Mouse (Mus musculus) liver, embryonic 12.5 days (tissue): ENCODE data around the gene Rgs17. TPM values are rescaled to one million over a fixed set of nuclear protein-coding genes. Genes with fewer than 3 reads are reported as not detected.
A peak's percentile ranks its signal among the peaks of the same experiment; 100 is the strongest.

Source experiments
- ATAC-seq: fragments of 200-750 bp; cut with Nextera tagmentation; 2 replicates; pipeline ENCODE4 v1.8.0; 2017; ENCODE audit warnings: moderate number of reproducible peaks, mild to moderate bottlenecking, moderate library complexity
- H3K27ac ChIP-seq: fragments of 300-500 bp; sonication (generic); 2 replicates; pipeline ENCODE4 v1.5.1; 2016; ENCODE audit warnings: mild to moderate bottlenecking
- H3K27me3 ChIP-seq: fragments of 300-500 bp; sonication (generic); replicated peaks from 2 replicates; pipeline ENCODE4 v1.6.1; 2016; ENCODE audit warnings: mild to moderate bottlenecking, moderate library complexity
- H3K36me3 ChIP-seq: fragments of 300-500 bp; sonication (generic); 2 replicates; pipeline ENCODE4 v1.6.1; 2016; ENCODE audit warnings: mild to moderate bottlenecking, moderate library complexity
- H3K4me1 ChIP-seq: fragments of 300-500 bp; sonication (generic); 2 replicates; pipeline ENCODE4 v1.6.1; 2016
- H3K4me2 ChIP-seq: fragments of 300-500 bp; sonication (generic); 2 replicates; pipeline ENCODE4 v1.6.1; 2016; ENCODE audit warnings: mild to moderate bottlenecking, moderate library complexity
- H3K4me3 ChIP-seq: fragments of 300-500 bp; sonication (generic); 2 replicates; pipeline ENCODE4 v1.5.1; 2016; ENCODE audit warnings: mild to moderate bottlenecking, moderate library complexity
- H3K9ac ChIP-seq: fragments of 300-500 bp; sonication (generic); 2 replicates; pipeline ENCODE4 v1.6.1; 2016; ENCODE audit warnings: mild to moderate bottlenecking, moderate library complexity
- H3K9me3 ChIP-seq: fragments of 300-500 bp; sonication (generic); replicated peaks from 2 replicates; pipeline ENCODE4 v1.6.1; 2016; ENCODE audit warnings: mild to moderate bottlenecking, moderate library complexity
- WGBS: fragments of 180-500 bp; shearing (Covaris S2); methylation state at CpG from one replicate; pipeline ENCODE4 v1.1.7; 2016; ENCODE audit not compliant: insufficient replicate concordance; 5-methylcytosine and 5-hydroxymethylcytosine counted together
- polyA plus RNA-seq: library from polyadenylated mRNA; unstranded; fragments of >200 nt; fragmentation: Nextera tagmentation; extraction: Ambion mirVana; gene quantifications from 2 replicates; pipeline ENCODE4 v1.2.1, GENCODE M21; 2016

Rgs17 gene
- polyA plus RNA-seq, 1 experiment from 2014 or later, result 0.07 TPM

- peaks cover 39% of the 10 kb centered on the region for H3K36me3 ChIP-seq
- WGBS, result under 1% methylated on average over 37 of the region's 37 CpGs
- peak; percentile 2 for ATAC-seq
Measured at GRCm38 (mm10) chr10:5823291-5823739, 98.9 kb downstream of the Rgs17 start.

DNA sequence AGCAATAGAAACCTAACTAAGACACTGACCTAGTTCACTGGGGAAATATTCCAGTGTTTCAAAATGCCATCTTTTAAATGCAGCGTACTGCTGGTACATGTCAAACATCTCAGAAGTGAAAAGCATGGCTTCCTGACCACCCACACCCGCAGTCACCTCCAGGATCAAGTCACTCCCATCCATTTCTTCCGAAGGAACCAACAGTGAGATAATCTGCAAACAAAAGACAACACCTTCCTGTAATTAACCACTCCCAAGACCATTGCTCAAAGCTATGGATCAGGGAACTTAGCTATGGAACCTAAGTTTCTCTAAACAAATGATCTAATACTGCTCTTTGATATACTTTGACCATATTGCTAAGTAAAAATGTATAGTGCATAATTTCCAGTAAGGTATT is 103.4 kb downstream of the Rgs17 start:
- H3K9me3 ChIP-seq, result no peaks in the 10 kb centered on the region
- no peak overlapping the region for H3K9ac ChIP-seq
- H3K27ac ChIP-seq, result no peak overlapping the region
- 82% methylated on average over 3 of the region's 3 CpGs for WGBS
- no peak for ATAC-seq
- no peaks in the 10 kb centered on the region for H3K27me3 ChIP-seq
- H3K4me2 ChIP-seq, result no peak overlapping the region
- peaks cover 28% of the 10 kb centered on the region for H3K4me1 ChIP-seq
- peaks cover 85% of the 10 kb centered on the region for H3K36me3 ChIP-seq
- H3K4me3 ChIP-seq, result no peak overlapping the region

More at GRCm38 (mm10) chr10:5823291-5823739, 98.9 kb downstream of the Rgs17 start:
- Histone ChIP-seq H3K4me2 (peak overlapping the region; percentile 96), H3K27ac (peak overlapping the region; percentile 92), H3K9me3 (no peaks in the 10 kb centered on the region), H3K4me3 (peak overlapping the region; percentile 86), H3K4me1 (peaks cover 45% of the 10 kb centered on the region), H3K27me3 (no peaks in the 10 kb centered on the region), H3K9ac (peak overlapping the region; percentile 90)

DNA sequence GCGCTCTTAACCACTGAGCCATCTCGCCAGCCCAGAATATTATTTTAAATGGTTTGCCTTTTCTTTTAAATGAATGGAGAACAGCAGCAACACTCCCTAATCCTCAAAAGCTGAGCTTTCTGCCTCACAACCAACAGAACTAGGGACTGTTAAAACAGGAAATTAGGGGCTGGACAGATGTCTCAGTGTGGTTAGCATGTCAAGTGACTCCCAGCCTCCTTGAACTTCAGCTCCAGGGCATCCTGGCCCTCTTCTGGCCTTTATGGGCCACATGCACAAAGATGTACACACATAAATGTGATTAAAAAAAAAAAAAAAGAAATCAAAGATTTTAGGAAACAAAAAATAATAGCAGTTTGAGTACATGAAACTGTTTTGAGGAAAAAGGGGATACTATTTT is 106.2 kb downstream of the Rgs17 start:
- WGBS, result 87% methylated on average over 2 of the region's 2 CpGs
- Histone ChIP-seq H3K4me2 (no peak overlapping the region), H3K9me3 (no peaks in the 10 kb centered on the region), H3K27me3 (no peaks in the 10 kb centered on the region), H3K4me1 (peaks cover 7% of the 10 kb centered on the region), H3K4me3 (no peak overlapping the region), H3K36me3 (peaks cover 96% of the 10 kb centered on the region), H3K27ac (no peak overlapping the region), H3K9ac (no peak overlapping the region)
- ATAC-seq, result no peak

DNA sequence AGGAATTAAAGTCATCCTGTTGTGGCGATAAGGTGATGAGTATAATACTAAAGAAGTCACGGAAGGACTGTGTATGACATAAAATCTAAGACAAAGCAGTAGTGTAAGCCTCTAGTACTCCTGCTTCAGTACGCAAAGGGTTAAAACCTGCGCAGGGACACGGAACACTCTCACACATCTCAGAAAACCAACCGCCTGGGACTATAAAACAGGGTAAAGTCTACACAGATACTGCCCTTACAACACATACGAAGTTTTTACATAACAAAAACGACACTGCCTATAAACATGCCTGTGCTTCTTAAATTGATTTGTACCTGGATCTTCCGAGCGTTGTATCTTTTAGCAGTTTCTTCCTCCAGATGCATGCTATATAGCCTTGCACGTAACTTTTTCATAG is 108.5 kb downstream of the Rgs17 start:
- peaks cover 77% of the 10 kb centered on the region for H3K36me3 ChIP-seq
- ATAC-seq, result no peak

GRCm38 (mm10) chr10:5807683-5808082 is 114.5 kb downstream of the Rgs17 start:
- Histone ChIP-seq H3K9me3 (no peaks in the 10 kb centered on the region), H3K9ac (peak overlapping the region; percentile 95; the same call in 1 of the 2 replicates), H3K27me3 (no peaks in the 10 kb centered on the region), H3K4me2 (no peak overlapping the region; the same call in 1 of the 2 replicates), H3K36me3 (peaks cover 30% of the 10 kb centered on the region), H3K4me1 (peaks cover 32% of the 10 kb centered on the region), H3K4me3 (no peak overlapping the region), H3K27ac (peak overlapping the region; percentile 94)
- WGBS, result 31% methylated on average over 2 of the region's 2 CpGs
- ATAC-seq, result no peak

More for the DNA sequence above, 108.5 kb downstream of the Rgs17 start:
- Histone ChIP-seq H3K4me1 (no peaks in the 10 kb centered on the region), H3K9ac (no peak overlapping the region), H3K4me3 (no peak overlapping the region), H3K27ac (no peak overlapping the region), H3K4me2 (no peak overlapping the region), H3K27me3 (no peaks in the 10 kb centered on the region), H3K9me3 (no peaks in the 10 kb centered on the region)
- 87% methylated on average over 11 of the region's 11 CpGs for WGBS

GRCm38 (mm10) chr10:5806996-5807395 is 115.2 kb downstream of the Rgs17 start:
- H3K4me3 ChIP-seq, result no peak overlapping the region
- WGBS, result 35% methylated on average over 4 of the region's 4 CpGs
- H3K4me2 ChIP-seq, result peak overlapping the region; percentile 91
- H3K4me1 ChIP-seq, result peaks cover 39% of the 10 kb centered on the region
- peak overlapping the region; percentile 94 for H3K27ac ChIP-seq
- no peak for ATAC-seq
- peaks cover 30% of the 10 kb centered on the region for H3K36me3 ChIP-seq
- H3K27me3 ChIP-seq, result no peaks in the 10 kb centered on the region
- H3K9ac ChIP-seq, result peak overlapping the region; percentile 95
- no peaks in the 10 kb centered on the region for H3K9me3 ChIP-seq

- Histone ChIP-seq H3K4me2 (peak overlapping the region; percentile 91), H3K27me3 (no peaks in the 10 kb centered on the region), H3K4me1 (peaks cover 45% of the 10 kb centered on the region), H3K27ac (peak overlapping the region; percentile 94), H3K4me3 (peak overlapping the region; percentile 98), H3K9me3 (no peaks in the 10 kb centered on the region), H3K36me3 (peaks cover 30% of the 10 kb centered on the region), H3K9ac (peak overlapping the region; percentile 95)
- ATAC-seq, result no peak
- WGBS, result 7% methylated on average over 8 of the region's 8 CpGs
Measured at GRCm38 (mm10) chr10:5806416-5806815, 115.8 kb downstream of the Rgs17 start.

DNA sequence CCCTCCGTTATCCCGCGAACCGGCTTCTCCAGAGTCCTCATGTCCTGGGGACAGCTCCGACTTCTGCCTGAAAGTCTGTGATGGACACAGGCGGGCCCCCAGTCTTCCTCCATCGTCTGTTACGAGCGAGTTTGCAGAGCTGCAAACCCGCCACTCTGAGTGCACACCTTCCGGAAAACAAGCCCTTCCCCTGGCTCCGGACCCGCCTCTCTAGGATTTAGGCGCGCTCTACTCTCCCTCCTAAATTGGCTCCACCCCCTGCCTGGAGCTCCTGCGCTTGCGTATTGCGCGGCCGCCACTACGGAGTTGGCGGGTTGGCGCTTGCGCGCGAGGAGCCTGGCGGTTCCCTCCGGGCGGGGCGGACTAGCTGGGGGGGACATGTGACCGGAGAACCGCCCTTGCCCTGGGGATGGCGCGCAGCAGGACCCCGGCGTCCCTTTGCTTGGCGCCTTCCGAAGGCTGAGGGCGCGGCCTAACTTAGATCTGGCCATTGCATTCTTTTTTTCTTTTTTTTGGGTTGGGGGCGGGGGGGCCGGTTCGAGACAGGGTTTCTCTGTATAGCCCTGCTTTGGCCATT is 116.4 kb downstream of the Rgs17 start:
- Histone ChIP-seq H3K4me1 (peaks cover 51% of the 10 kb centered on the region), H3K9me3 (no peaks in the 10 kb centered on the region), H3K4me2 (peak overlapping the region; percentile 91), H3K4me3 (peak overlapping the region; percentile 98), H3K27me3 (no peaks in the 10 kb centered on the region), H3K9ac (peak overlapping the region; percentile 95), H3K36me3 (peaks cover 32% of the 10 kb centered on the region), H3K27ac (peak overlapping the region; percentile 94)
- ATAC-seq, result peak; percentile 90
- WGBS, result under 1% methylated on average over 43 of the region's 43 CpGs

GRCm38 (mm10) chr10:5805243-5805730 is 116.9 kb downstream of the Rgs17 start, which contains the start of gene Fbxo5:
Gene Fbxo5, minus strand, starts transcription at chr10:5805600.
- H3K36me3 ChIP-seq, result peaks cover 37% of the 10 kb centered on the region
- WGBS, result under 1% methylated on average over 42 of the region's 42 CpGs
- no peaks in the 10 kb centered on the region for H3K27me3 ChIP-seq
- no peaks in the 10 kb centered on the region for H3K9me3 ChIP-seq
- H3K9ac ChIP-seq, result peak within 1 kb of the TSS; percentile 95
- H3K27ac ChIP-seq, result peak within 1 kb of the TSS; percentile 98
- ATAC-seq, result peak; percentile 90
- peak within 1 kb of the TSS; percentile 91 for H3K4me2 ChIP-seq
- H3K4me1 ChIP-seq, result peaks cover 55% of the 10 kb centered on the region
- H3K4me3 ChIP-seq, result peak within 1 kb of the TSS; percentile 98

- Histone ChIP-seq H3K9ac (peak overlapping the region; percentile 95), H3K27me3 (no peaks in the 10 kb centered on the region), H3K4me2 (peak overlapping the region; percentile 91), H3K4me1 (peaks cover 55% of the 10 kb centered on the region), H3K27ac (peak overlapping the region; percentile 98), H3K4me3 (peak overlapping the region; percentile 98), H3K9me3 (no peaks in the 10 kb centered on the region), H3K36me3 (peaks cover 43% of the 10 kb centered on the region)
- under 1% methylated on average over 24 of the region's 24 CpGs for WGBS
- peak; percentile 16 for ATAC-seq
Measured at GRCm38 (mm10) chr10:5804691-5805156, 117.5 kb downstream of the Rgs17 start.

- H3K36me3 ChIP-seq, result peaks cover 51% of the 10 kb centered on the region
- H3K9ac ChIP-seq, result peak overlapping the region; percentile 95
- peak overlapping the region; percentile 91 for H3K4me2 ChIP-seq
- peaks cover 55% of the 10 kb centered on the region for H3K4me1 ChIP-seq
- peak overlapping the region; percentile 68 for H3K27ac ChIP-seq
- peak overlapping the region; percentile 98 for H3K4me3 ChIP-seq
- no peak for ATAC-seq
- H3K9me3 ChIP-seq, result no peaks in the 10 kb centered on the region
- H3K27me3 ChIP-seq, result no peaks in the 10 kb centered on the region
- WGBS, result 8% methylated on average over 1 of the region's 1 CpGs
Measured at GRCm38 (mm10) chr10:5803739-5804138, 118.5 kb downstream of the Rgs17 start.

DNA sequence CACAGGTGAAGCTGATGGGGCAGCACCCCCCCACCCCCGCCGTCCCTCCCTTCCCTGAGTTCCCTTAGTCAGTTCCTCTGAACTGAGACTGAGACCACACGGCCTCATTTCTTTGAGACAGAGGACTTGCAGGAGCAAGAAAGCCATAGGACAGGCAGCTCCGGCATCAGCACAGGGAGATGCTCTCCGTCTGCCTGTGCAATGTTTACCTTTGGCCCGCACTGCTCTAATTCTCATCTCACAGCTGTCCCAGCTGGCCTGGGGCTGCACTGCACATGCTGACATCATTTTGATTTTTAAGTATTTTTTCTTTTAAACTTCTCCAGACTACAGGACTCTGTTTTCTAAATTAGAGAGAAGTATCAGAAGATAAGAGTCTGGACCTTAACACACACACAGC is 119.3 kb downstream of the Rgs17 start:
- Histone ChIP-seq H3K4me3 (peak overlapping the region; percentile 98), H3K9ac (peak overlapping the region; percentile 95), H3K9me3 (no peaks in the 10 kb centered on the region), H3K4me2 (peak overlapping the region; percentile 91), H3K27ac (peak overlapping the region; percentile 68; the same call in 1 of the 2 replicates), H3K4me1 (peaks cover 53% of the 10 kb centered on the region), H3K36me3 (peaks cover 60% of the 10 kb centered on the region), H3K27me3 (no peaks in the 10 kb centered on the region)
- 29% methylated on average over 6 of the region's 6 CpGs for WGBS
- no peak for ATAC-seq
